Mouse (Mus musculus) brain, embryonic 14.5 days (tissue): Measurements from ENCODE around the gene Fars2. TPM values are rescaled to one million over a fixed set of nuclear protein-coding genes. Genes with fewer than 3 reads are reported as not detected.
A peak's percentile ranks its signal among the peaks of the same experiment; 100 is the strongest.

ENCODE experiments used
- DNase-seq: peaks from one replicate; pipeline ENCODE4 v3.0.0-alpha.2; 2011; ENCODE audit warnings: low read depth
- CTCF ChIP-seq: fragments of 200-500 bp; IDR thresholded peaks from 2 replicates; pipeline ENCODE4 v1.5.1; 2012; ENCODE audit warnings: inconsistent platforms, mild to moderate bottlenecking, moderate library complexity, borderline replicate concordance; ENCODE audit not compliant: insufficient read depth, insufficient read length; ENCODE audit errors: extremely low read depth
- POLR2A ChIP-seq: fragments of 200-500 bp; IDR thresholded peaks from 2 replicates; pipeline ENCODE4 v1.6.1; 2012; ENCODE audit warnings: mild to moderate bottlenecking, inconsistent platforms, borderline replicate concordance; ENCODE audit not compliant: poor library complexity, insufficient read depth, insufficient read length, severe bottlenecking; ENCODE audit errors: extremely low read depth
- polyA plus RNA-seq: library from polyadenylated mRNA; depleted of rRNA; stranded (reverse); fragments of >200 nt; gene quantifications from 2 replicates; pipeline ENCODE4 v1.2.3, GENCODE M21; 2012

The Fars2 gene
- polyA plus RNA-seq, 1 experiment, result 28.9 TPM

- TF ChIP-seq POLR2A (no peak), CTCF (no peak)
- DNase-seq, result no peak
These were observed 415.9 kb downstream of the Fars2 start for GRCm38 (mm10) chr13:36533071-36533470.

GRCm38 (mm10) chr13:36533518-36533917 lies 416.3 kb downstream of the Fars2 start:
- DNase-seq, result peak; percentile 71
- TF ChIP-seq POLR2A (no peak), CTCF (no peak)

DNA sequence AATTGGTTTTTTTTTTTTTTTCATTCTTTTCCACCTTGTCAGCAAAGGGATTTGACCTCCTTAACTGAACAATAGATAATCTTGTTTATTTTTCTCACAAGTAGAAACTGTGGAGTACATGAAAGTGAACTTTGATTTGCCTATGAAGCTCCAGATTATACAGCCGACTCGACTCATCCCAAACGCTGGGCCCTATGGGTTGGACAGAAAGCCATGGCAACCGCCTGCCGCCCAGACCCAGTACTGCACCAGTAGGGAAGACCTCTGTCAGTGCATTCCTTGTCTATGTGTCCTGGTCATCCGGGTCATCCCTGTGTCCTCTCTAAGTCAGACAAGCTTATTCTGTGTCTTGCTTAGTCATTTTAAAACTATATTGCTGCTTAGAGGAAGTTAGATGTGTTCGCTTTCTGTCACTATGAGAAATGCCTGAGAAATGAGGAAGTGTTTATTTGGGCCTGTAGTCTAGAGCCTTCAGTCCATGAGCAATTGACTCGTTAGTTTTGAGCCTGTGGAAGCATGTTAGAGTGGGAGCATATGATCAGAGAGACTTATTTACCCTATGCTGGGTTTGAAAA lies 416.8 kb downstream of the Fars2 start:
- TF ChIP-seq CTCF, result no peak
- TF ChIP-seq POLR2A, result no peak
- no peak for DNase-seq

GRCm38 (mm10) chr13:36537580-36537979 lies 420.4 kb downstream of the Fars2 start:
- peak; percentile 32 for DNase-seq
- no peak for TF ChIP-seq CTCF

DNA sequence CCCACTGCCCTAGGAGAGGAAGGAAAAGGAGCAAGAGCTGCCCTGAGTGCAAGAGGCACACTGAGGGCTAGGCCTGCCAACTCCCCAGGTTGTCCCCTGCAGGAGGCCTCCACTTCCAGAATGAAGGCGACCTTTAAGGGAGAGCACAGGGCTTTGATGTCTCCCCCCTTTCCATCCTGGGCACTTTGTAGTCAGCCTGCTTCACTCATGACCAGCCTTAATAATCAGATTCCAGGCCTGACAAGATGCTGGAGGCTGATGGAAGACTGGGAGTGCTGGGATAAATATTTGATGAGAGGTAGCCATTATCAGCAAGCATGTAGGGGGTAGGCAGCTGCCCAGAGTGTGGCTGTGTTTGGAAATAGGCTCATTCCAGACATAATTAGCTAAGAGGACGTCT lies 421.2 kb downstream of the Fars2 start:
- DNase-seq, result peak; percentile 68
- TF ChIP-seq CTCF, result no peak
- TF ChIP-seq POLR2A, result no peak

DNA sequence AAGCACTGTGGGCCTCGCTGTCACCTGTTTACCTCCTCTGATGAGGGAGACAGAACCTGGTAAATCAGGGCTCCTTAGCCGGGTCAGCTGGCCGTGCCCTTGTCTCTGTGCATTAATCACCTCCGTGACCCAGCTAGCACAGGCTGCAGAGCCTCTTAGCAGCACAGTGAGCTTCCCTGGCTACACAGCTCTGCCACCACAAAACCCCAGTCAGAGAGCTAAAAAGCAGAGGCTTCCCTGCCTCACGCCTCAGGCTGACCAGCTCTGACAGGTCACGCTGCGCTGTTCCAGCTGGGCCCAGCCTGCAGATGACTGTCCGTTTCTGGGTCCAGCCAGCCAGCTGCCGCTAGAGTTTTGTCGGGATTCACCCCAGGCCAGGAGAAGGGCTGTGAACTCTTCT lies 423.0 kb downstream of the Fars2 start:
- TF ChIP-seq POLR2A, result no peak
- TF ChIP-seq CTCF, result no peak
- DNase-seq, result peak; percentile 25

GRCm38 (mm10) chr13:36541287-36541780 lies 424.1 kb downstream of the Fars2 start:
- TF ChIP-seq POLR2A (no peak), CTCF (no peak)
- no peak for DNase-seq

DNA sequence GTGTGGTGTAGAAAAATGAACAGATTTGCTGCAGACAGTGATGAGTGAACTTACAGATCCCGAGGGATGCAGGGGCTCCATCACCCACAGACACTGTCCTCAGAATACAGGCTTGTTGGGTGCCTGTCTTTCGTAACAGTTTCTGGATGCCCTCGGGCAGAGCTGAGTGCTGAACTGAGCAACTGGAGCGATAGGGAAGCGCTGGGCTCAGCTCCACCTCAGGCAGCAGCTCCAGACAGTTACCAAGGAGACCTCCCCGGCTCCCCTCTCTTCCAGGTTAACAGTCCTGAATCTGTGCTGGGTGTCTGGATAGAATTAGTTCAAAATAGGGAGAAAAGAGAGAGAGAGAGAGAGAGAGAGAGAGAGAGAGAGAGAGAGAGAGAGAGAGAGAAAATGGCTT lies 433.5 kb downstream of the Fars2 start:
- TF ChIP-seq POLR2A (no peak), CTCF (no peak)
- peak; percentile 61 for DNase-seq

DNA sequence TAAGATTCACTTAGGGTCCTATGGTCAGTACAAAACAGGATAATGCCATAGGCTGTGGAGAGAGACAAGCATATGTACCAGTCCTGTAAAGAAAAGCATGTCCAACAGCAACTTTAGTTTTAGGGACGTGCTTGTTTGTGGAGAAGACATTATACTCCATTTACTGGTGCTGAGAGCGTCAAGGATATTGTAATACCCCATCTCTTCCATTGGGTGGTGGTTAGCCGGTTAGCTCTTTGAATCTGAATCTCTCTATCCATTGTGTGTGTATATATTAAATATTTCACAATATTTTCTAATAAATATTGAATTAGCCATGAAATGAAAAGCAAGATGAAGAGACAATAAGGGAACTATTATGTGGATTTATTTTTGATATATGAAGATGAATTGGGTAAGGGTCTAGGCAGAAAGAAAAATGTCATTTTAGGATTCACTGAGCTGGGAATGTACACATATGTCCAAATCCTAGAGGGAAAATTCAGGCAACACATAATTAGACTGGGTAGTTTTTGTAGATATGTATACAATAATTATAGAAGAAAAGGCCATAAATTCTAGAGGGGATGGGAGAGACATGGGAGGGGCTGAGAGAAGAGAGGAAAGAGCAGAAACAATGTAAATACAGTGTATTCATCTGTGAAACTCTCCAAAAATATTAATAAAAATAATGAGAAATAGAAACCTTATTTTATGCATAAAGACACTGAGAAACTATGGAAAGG lies 435.5 kb downstream of the Fars2 start:
- no peak for DNase-seq
- TF ChIP-seq POLR2A (no peak), CTCF (no peak)

- TF ChIP-seq POLR2A (no peak), CTCF (no peak)
- no peak for DNase-seq
These were observed 436.0 kb downstream of the Fars2 start for GRCm38 (mm10) chr13:36553247-36553642.

DNA sequence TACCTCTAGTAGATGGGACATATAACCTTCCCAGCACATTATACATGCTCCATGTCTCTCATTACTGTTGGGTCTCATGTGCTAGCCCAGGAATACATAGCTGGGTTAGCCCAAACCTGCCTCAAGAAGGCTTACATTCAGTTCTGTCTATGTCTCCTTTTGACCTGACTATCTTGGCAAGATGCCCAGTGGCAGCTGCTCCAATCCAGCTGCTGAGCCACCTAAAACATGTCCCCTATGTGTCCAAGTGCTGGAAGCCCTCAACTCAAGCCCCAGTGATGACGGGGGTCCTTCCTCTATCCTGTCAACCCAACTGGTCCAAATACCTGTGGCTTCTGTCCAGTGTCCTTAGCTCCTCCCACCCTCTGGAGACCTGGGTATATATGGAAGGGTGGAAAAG lies 437.5 kb downstream of the Fars2 start:
- TF ChIP-seq POLR2A, result no peak
- TF ChIP-seq CTCF, result no peak

More for the DNA sequence above, 437.5 kb downstream of the Fars2 start:
- no peak for DNase-seq
